Mouse (Mus musculus): Measurements from ENCODE around the gene Ccdc33.

Gene Ccdc33

DNA sequence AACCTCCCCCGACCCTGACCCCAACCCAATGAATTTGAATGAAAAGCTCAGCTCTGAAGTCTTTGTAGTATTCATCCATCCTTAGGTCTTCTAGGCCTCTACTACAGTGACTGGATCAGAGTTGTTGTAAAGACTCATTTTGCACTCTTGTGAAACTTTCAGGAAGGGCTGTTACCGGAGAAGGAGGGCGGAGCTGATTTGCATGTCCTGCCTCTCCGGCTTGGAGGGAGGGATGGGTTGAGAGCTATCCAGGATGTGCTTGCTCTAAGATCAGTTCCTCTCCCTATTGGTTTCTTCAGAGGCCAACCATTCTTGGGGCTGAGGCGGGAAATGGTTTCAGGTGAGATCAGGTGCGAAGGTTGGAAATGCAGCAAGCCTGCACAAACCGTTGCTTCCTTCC is 107.6 kb downstream of the Ccdc33 start:
- peak; percentile 18 for DNase-seq (ENCODE audit: low spot score)

DNA sequence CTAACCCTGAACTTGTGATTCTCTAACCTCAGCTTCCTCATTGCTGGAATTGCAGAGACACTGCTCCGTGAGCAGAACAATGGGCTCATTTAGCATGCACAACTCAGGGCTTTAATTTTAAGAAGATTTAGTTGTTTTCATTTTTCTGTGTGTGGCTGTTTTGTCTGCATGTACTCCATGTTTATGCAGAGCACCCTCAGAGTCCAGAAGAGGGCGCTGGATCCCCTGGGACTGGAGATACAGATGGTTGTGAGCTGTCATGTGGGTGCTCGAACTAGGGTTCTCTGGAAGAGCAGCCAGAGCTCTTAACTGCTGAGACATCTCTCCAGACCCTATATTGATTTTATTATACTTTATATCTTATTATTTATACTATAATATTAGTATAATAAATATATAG is 109.0 kb downstream of the Ccdc33 start:
- no peak for DNase-seq (ENCODE audit: low spot score)

DNA sequence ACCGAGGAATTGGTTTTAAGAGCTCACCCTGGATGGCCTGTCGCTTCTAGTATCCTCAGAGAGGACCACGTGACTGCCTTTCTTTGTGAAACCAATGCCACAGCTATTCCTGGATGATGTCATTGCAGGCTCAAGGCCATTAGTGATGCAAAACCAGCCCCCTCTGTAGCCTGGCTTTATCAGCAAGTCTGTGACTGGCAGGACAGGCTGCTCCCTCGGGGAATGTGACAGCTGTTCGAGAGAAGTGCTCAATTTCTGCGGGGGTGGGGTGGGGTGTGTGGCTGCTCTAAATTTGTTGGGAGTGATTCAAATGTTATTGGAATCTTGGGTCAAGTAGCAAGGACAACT is 109.6 kb downstream of the Ccdc33 start:
- no peak for DNase-seq (ENCODE audit: low spot score)

DNA sequence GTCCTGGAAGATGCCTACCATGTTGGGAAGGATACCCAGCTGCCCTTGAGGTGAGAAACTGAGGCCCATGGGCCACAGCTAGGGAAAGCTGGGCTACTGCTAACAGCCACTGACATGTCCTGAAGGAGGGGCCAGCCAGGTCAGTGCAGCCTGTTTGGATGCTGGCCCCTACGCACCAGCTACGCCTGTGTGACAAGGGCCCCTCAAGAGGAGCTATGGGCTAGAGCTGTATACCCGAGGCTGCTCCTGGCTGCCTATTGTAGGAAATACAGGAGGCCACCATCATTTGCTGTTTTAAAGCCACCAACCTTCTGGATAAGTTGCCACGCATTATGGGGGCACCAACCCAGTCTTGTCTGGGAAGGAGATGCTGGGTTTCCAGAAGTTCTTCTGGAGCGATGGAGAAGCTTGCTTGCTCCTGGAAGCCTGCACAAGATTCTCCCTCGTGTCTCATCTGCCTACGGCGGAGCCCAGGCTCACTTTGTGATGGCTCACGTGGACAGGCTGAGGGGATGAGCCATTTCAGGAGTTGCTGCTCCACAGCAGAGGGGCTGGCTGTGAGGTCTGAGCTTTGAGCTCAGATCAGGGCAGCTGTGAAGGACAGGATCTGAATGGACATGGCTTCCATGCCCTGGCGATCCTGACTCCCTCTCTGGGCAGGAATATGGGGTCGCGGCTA is 110.1 kb downstream of the Ccdc33 start:
- DNase-seq (ENCODE audit: low spot score), result no peak

DNA sequence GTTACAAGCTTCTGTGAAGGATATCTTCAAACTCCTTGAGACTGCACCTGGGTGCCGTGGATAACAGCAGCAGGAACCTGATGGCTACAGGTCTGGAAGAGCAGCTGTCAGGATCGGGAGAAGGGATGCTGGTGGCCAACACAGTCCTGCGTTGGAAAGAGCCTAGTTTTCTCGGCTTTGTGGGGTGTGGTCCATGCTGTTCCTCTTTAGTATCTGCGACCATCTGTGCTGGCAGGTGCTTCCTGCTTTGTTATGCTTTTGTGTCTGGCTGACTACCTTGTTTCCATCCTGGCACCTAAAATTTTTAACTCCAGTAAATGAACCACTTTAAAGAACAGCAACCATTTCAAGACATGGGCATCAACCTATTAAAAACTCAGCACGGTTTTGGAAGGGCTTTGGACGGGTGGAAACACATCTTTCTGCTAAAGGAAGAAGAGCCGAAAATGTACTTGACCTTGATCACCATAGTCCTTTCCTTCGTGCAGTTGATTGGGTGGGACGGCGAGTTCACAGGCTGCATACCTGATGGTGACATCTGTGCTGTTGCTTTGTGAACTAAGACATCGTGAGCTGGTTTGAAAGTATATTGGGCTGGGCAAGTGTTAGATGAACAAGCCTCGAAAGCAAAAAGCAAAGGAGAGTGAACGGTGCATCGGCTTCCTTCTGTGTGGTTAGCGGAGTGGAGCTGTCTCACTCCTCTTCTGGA is 112.7 kb downstream of the Ccdc33 start, which contains the start of gene Cyp11a1:
Gene Cyp11a1 (plus strand): TSS at position 659 of the 709 bp plus-strand sequence.
- no peak for DNase-seq (ENCODE audit: low spot score)

DNA sequence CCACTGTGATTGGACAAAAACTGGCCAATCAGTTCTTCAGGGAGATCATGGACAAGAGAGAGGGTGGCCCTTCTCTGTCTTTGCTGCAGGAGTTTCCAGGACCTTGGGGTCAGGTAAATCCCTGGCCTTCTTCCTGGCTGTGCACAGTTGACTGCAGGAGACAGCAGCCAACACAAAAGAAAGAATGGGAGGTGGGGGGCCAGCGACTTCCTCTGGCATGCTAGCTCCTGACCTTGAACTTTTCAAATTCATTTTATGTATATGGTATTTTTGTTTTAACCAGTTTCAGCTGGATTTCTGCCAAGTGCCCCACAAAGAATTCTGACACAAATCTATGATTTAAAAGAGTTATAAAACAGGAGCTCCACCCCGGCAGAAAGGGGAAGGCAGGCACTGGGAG is 115.4 kb downstream of the Ccdc33 start:
- no peak for DNase-seq (ENCODE audit: low spot score)

DNA sequence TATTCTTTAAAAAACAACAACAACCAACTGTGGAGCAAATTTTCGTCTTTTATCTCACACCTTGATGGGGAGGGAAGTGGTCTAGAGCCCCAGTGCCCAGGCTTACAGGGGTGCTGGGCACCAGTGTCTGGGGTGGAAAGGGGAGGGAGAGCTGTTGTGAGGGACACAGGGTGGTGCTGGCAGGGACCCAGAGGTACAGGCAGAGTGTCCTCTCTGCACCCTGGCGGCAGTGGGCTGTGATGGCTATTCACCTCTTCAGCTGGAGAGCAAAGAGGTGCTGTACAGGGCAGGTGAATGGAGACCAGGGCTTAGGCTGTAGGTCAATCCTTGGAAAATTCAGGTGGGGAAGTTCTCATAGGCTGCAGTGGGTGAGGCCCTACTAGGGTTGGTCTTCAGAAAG is 118.9 kb downstream of the Ccdc33 start:
- DNase-seq (ENCODE audit: low spot score), result no peak

DNA sequence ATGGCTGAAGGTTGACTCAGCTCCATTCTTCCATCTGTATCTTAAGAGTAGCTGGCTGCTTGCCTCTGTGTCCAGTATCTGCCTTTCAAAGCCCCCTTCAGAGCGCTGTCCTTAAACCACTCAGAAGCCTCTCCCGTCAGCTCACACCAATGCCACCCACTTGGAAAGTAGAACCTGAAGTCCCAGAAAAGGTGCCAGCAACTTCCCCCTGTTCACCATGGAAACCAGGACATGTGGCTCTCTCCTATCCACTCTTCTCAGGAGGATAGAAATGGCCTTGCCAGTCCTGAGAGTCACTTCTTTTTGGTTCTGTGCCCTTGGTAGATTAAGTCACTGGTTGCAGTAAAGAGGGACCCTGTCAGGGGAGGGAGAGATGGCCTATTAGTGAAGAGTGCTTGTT is 119.9 kb downstream of the Ccdc33 start:
- DNase-seq (ENCODE audit: low spot score), result no peak

DNA sequence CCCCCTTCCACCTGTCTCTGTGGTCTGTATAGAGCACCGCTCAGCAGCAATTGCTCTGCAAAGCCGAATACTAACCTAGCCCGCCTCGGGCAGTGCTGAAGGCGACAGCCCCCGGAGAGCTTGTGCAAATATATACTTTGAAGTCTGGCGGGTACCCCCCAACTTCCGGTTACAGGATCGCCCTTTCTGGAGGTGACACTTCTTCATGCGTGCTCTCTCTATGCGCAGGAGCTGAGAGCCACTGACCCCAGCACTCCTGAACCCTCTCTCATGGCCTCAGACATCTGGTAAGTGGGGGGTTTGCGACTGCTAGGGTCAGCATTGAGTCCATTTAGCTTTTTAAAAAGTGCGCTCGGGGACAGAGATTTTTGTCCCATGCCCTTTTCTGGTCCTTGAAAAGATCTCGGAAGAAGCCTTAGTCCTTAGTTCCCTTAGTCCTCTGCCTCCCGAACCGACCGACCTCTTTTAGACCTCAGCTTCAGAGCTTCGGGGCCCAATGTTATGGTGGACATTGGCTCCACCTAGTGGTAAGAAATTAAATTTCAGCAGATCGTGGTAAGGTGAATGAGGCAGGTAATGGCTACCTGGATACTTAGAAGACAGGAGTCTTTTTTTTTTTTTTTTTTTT is 120.5 kb downstream of the Ccdc33 start:
- peak; percentile 43 for DNase-seq (ENCODE audit: low spot score)

DNA sequence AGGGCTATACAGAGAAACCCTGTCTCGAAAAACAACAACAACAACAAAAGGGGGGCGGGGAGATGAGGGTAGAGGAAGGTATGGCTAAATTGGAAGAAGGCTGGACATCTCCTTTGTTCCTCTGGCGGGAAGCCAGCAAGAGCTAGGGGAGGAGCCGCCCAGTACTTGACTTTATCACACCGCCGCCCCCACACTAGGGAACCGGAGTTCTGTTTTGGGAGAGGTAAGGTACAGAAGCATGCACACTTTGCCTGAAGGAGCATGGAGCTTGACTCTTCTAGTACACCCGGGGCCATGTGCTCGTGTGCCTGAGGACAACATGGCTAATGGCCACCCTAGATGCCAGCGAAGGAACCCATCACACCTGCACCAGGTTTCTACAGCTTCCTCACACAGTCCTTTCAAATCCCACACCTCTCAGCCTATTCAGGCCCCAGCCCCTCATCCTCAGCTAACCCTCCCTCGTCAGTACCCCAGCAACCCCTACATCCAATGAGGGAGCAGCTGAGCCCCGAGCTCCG is 121.1 kb downstream of the Ccdc33 start:
- no peak for DNase-seq (ENCODE audit: low spot score)

DNA sequence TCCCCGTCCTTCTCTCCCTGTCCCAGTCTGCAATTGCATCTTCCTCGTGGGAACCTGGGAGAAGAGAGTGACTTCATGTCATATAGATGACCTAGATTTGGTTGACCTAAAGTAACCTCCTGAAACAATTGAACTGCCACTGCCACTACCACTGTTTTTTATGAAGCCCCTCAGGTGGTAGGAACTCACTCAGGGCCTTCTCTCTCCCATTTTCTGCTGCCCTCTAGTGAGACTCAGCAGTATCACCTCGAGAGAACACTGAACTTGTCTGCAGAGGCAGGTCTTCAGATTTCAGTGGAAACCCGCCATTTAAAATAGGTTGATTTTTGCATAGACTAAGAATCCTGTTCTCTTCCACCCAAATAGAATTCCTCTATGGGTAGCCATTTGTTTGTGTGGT is 123.3 kb downstream of the Ccdc33 start:
- DNase-seq (ENCODE audit: low spot score), result no peak

DNA sequence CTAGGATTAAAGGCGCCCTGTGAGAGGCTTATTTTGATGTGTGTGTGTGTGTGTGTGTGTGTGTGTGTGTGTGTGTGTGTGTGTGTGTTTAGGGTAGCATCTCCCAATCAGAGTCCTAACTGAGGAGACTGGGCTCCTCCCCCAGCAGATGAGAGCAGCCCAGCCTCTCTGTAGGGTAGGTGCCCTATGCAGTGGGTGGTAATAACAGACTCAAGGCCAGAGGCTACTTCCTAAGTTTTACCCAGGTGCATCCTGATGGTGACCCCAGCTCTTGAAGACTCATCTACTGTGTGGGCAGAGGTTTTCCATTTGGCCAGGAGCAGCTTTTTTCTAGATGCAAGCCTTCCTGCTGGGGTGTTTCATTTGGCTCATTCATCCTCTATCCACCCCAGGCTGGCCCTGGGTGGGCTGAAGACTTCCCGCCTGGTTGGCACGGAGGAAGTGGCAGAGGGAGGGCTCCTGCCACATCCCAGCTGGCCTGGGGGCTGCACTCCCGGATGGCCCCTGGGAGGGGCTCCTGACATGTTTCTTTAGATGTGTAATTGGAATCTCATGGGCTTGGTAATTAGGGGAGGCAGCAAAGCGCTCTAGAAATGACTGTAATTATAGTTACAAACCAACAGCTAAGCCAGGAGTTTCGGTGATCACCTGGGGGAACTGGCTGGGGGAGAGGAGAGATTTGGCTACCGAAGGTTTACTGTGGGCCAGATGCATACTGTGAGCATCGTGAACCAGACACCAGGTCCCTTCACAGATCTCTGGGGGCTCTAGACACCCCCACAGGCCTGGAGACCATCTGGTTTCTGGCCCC is 125.6 kb downstream of the Ccdc33 start:
- no peak for DNase-seq (ENCODE audit: low spot score)

DNA sequence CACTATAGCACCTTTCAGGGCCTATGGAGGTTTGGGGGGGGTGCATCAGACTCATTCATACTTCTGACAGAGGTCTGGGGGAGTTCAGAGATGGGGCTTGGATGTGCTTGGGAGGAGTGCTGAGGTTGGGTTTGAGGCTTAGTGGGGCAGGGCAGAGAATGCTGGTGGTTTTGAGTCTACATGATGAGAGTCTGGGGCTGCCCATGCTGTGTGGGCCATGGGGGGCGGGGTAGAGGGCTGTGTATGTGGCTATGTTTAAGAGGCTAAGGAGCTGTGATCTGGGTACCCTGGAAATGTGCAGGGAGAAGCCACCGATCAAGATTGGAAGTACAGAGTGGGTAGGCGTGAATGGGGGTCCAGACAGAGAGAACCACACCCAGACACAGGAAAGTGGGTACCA is 126.6 kb downstream of the Ccdc33 start:
- no peak for DNase-seq (ENCODE audit: low spot score)

DNA sequence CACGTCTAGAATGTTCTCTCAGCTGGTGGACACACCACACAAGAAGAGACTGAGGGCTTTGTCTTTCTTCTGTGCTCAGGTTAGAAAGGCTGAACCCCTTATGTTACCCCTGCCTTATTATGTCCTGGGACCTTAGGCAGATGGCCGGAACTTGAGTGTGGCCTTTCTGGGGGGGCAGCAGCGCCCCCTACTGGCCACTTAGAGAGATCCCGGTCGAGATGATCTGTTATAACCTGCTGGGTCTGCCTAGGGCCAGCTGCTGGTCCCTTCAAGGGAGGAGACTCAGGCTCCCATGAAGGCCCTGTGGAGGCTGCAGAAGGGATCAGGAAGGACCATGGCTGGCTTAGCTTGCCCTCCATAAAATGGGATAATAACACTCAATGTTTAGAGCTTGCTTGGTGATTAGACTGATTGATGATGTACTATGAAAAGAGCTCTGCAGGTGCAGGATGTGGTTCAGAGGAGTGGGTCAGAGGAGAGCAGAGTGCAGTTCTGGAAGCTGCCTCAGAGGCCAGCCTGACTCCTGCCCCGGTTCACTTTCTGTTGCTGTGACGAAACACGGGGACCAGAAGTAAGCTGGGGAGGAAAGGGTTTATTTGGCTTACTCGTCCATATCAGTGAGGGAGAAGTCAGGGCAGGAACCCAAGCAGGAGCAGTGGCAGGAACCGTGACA is 128.0 kb downstream of the Ccdc33 start:
- DNase-seq (ENCODE audit: low spot score), result no peak

DNA sequence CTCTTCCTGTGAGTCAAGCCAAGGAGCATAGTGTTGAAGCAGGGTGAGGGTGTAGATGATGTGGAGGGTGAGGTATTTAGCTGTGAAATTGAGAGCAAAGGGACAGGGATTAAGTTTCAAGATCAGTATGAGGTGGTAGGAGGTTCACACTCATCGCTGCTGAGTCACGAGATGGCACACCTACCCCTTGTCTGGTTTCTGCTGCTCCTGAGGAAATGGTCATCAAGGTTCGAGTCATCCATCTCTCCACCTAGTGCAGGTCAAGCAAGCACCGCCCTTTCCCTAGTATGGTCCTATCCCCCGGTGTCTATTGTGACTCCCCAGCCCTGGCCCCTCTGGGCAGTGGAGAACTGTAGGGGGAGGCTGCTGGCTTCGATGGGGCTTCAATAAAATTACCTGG is 129.3 kb downstream of the Ccdc33 start:
- no peak for DNase-seq (ENCODE audit: low spot score)

DNA sequence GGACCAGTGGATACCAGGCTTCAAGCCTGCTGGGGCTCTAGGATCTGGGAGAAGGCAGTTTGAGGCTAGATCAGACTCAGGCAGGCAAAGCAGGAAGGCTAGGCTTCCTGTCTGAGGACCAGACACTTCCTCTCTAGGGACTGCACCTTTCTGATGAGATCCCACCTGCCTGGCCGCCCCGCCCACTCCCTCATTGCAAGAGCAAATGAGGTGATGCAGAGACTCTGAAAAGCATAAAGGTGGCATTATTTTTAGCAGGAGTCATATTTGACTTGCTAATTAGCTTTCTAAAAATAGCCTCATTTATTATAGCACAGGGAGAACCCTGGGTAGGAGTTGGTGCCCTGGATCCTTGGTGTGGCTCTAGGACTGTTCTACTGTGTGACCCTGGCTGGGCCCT is 130.5 kb downstream of the Ccdc33 start:
- no peak for DNase-seq (ENCODE audit: low spot score)

DNA sequence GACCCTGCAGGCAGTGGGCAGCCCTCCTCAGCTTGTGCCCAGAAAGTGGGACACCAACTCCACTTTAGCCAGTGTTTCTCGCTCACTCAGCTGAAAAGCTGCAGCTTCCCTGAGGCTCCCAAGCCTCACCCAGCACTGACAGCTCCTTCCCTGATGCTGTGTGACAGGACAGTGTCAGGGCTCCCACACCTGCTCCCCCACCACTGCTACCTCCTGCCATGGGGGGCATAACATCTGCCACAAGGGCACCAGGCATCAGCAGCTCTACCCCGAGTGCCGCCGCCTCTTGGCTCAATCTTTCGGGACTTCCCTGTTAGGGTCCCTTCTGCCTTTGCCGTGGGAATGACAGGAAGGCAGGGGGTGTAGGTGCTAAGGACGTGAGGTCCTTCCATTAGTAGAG is 132.3 kb downstream of the Ccdc33 start:
- DNase-seq (ENCODE audit: low spot score), result no peak

DNA sequence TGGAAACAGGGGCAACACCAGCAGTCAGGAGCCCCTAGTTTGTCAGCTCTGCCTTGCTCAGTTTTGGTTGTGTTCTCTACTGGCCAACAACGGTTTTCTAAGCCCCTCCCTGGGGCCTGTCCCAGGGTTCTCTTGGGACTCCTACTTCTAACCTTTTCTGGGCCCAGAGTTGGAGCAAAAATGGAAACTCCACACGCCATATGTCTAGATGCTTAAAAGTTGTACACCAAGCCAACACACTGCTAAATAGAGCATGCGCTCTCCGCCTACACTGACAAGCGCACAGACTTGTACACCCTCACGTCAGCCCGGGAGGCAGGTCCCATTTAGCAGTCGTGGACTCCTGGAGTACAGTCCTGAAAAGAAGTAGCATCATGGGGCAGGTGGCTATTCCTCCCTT is 133.3 kb downstream of the Ccdc33 start:
- no peak for DNase-seq (ENCODE audit: low spot score)

DNA sequence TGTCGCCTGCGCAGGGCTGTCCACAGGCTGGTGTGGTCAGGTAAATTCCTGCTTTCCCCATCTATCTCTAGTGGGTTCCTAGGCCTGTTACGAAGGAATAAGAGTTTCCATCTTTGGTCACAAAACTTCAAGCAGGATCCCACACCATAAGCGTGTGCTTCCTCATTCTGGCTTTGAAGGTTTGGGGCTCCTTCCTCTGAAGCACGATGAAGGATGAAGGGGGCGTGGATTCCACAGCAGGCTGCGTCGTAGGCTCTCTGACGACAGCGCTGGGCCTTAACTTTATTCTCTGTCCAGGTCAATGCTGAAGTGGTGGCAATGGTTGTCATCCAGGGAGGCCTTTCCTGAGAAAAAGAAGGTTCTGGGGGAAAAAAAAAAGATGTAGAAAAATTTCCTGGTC is 138.1 kb downstream of the Ccdc33 start:
- no peak for DNase-seq (ENCODE audit: low spot score)

DNA sequence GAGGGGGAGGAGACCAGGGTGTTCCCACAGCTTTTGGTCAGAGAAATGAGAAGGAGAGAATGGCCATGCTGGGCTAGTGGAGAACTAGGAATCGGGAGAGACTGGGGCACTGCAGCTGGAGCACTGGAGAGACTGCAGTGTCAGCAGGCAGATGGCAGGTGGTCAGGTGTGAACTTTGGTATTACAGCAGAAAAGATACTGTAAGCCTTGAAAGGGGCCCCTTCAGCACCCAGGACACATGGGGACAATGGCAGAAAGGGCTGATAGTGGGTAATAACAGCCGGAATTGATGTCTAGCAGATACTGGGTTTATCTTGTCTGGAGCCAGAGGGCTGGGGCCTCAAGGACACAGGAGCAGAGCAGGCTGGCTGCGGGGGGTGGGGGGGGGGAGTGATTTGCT is 139.8 kb downstream of the Ccdc33 start:
- no peak for DNase-seq (ENCODE audit: low spot score)

Data from urinary bladder, postnatal 14 days (tissue).